Mouse (Mus musculus): ENCODE measurements at regions not wholly inside any gene's neighbourhood (a gene's known extent, or its start where the extent isn't known, plus 50 kb on each side); places are given as distances from the start of the nearest gene placed in this dataset.
"Not testable (repeated sequence)": the region's sequence is repeated elsewhere in the genome, so short reads cannot be mapped to it uniquely, and the experiment has no call there.

GRCm38 (mm10) chr1:47646681-47647080, 754.0 kb upstream of the Slc39a10 start:
- no peak for DNase-seq (ENCODE audit: low read depth)

GRCm38 (mm10) chr1:47606597-47606996, 713.9 kb upstream of the Slc39a10 start:
- DNase-seq (ENCODE audit: low read depth), result no peak

GRCm38 (mm10) chr1:47603989-47604360, 711.3 kb upstream of the Slc39a10 start:
- no peak for DNase-seq (ENCODE audit: low read depth)

- DNase-seq (ENCODE audit: low read depth), result no peak
These were observed 710.8 kb upstream of the Slc39a10 start for GRCm38 (mm10) chr1:47603294-47603988.

GRCm38 (mm10) chr1:47593641-47594040, 701.0 kb upstream of the Slc39a10 start:
- DNase-seq (ENCODE audit: low read depth), result not testable (repeated sequence)

GRCm38 (mm10) chr1:47545606-47546005, 653.0 kb upstream of the Slc39a10 start:
- DNase-seq (ENCODE audit: low read depth), result no peak

GRCm38 (mm10) chr1:47511426-47511825, 618.8 kb upstream of the Slc39a10 start:
- DNase-seq (ENCODE audit: low read depth), result no peak

GRCm38 (mm10) chr1:47507801-47508200, 615.1 kb upstream of the Slc39a10 start:
- no peak for DNase-seq (ENCODE audit: low read depth)

GRCm38 (mm10) chr1:47488581-47489204, 596.0 kb upstream of the Slc39a10 start:
- no peak for DNase-seq (ENCODE audit: low read depth)

- no peak for DNase-seq (ENCODE audit: low read depth)
These were observed 593.4 kb upstream of the Slc39a10 start for GRCm38 (mm10) chr1:47486087-47486486.

- DNase-seq (ENCODE audit: low read depth), result no peak
These were observed 586.4 kb upstream of the Slc39a10 start for GRCm38 (mm10) chr1:47479059-47479458.

GRCm38 (mm10) chr1:47466573-47467253, 574.1 kb upstream of the Slc39a10 start:
- DNase-seq (ENCODE audit: low read depth), result no peak

GRCm38 (mm10) chr1:47448737-47449489, 556.3 kb upstream of the Slc39a10 start:
- DNase-seq (ENCODE audit: low read depth), result no peak

- DNase-seq (ENCODE audit: low read depth), result no peak
These were observed 555.4 kb upstream of the Slc39a10 start for GRCm38 (mm10) chr1:47448070-47448469.

- DNase-seq (ENCODE audit: low read depth), result no peak
These were observed 553.4 kb upstream of the Slc39a10 start for GRCm38 (mm10) chr1:47446021-47446420.

GRCm38 (mm10) chr1:47432829-47433228, 540.2 kb upstream of the Slc39a10 start:
- no peak for DNase-seq (ENCODE audit: low read depth)

- DNase-seq (ENCODE audit: low read depth), result no peak
These were observed 512.5 kb upstream of the Slc39a10 start for GRCm38 (mm10) chr1:47405164-47405563.

- no peak for DNase-seq (ENCODE audit: low read depth)
These were observed 493.9 kb upstream of the Slc39a10 start for GRCm38 (mm10) chr1:47386579-47386978.

GRCm38 (mm10) chr1:47378795-47379194, 486.1 kb upstream of the Slc39a10 start:
- DNase-seq (ENCODE audit: low read depth), result no peak

- DNase-seq (ENCODE audit: low read depth), result no peak
These were observed 447.2 kb upstream of the Slc39a10 start for GRCm38 (mm10) chr1:47339718-47340439.

- DNase-seq (ENCODE audit: low read depth), result no peak
These were observed 418.0 kb upstream of the Slc39a10 start for GRCm38 (mm10) chr1:47310572-47311075.

- no peak for DNase-seq (ENCODE audit: low read depth)
These were observed 414.3 kb upstream of the Slc39a10 start for GRCm38 (mm10) chr1:47306961-47307360.
